Mouse (Mus musculus) limb, embryonic 10.5 days (tissue): Measurements from ENCODE around the gene Creb3. TPM values are rescaled to one million over a fixed set of nuclear protein-coding genes. Genes with fewer than 3 reads are reported as not detected.
"Not testable (repeated sequence)": the region's sequence is repeated elsewhere in the genome, so short reads cannot be mapped to it uniquely, and the experiment has no call there.

Experiments
- DNase-seq: peaks from one replicate; pipeline ENCODE4 v3.0.0-alpha.2; 2017; ENCODE audit warnings: low spot score
- H3K27ac ChIP-seq: fragments of 300-500 bp; sonication (generic); 2 replicates; pipeline ENCODE4 v1.5.1; 2016; ENCODE audit warnings: mild to moderate bottlenecking
- H3K27me3 ChIP-seq: fragments of 300-500 bp; sonication (generic); 2 replicates; pipeline ENCODE4 v1.6.1; 2016; ENCODE audit warnings: low read depth, mild to moderate bottlenecking; ENCODE audit not compliant: poor library complexity, severe bottlenecking
- H3K36me3 ChIP-seq: fragments of 300-500 bp; sonication (generic); 2 replicates; pipeline ENCODE4 v1.6.1; 2016; ENCODE audit warnings: mild to moderate bottlenecking, moderate library complexity
- H3K4me1 ChIP-seq: fragments of 300-500 bp; sonication (generic); 2 replicates; pipeline ENCODE4 v1.6.1; 2016
- H3K4me3 ChIP-seq: fragments of 300-500 bp; sonication (generic); 2 replicates; pipeline ENCODE4 v1.5.1; 2016; ENCODE audit warnings: mild to moderate bottlenecking, moderate library complexity
- H3K9me3 ChIP-seq: fragments of 300-500 bp; sonication (generic); replicated peaks from 2 replicates; pipeline ENCODE4 v1.6.1; 2016; ENCODE audit warnings: mild to moderate bottlenecking
- WGBS: fragments of 180-500 bp; shearing (Covaris S2); methylation state at CpG from one replicate; pipeline ENCODE4 v1.1.7; 2016; 5-methylcytosine and 5-hydroxymethylcytosine counted together
- polyA plus RNA-seq: library from polyadenylated mRNA; unstranded; fragments of >200 nt; fragmentation: Nextera tagmentation; extraction: Ambion mirVana; gene quantifications from 2 replicates; pipeline ENCODE4 v1.2.1, GENCODE M21; 2016

The Creb3 gene
- polyA plus RNA-seq, 1 experiment from 2014 or later: 40.5 TPM

GRCm38 (mm10) chr4:43596597-43596996, 34.5 kb downstream of the Creb3 start:
- not testable (repeated sequence) for H3K9me3 ChIP-seq, DNase-seq
- WGBS: 79% methylated on average over 2 of the region's 2 CpGs

DNA sequence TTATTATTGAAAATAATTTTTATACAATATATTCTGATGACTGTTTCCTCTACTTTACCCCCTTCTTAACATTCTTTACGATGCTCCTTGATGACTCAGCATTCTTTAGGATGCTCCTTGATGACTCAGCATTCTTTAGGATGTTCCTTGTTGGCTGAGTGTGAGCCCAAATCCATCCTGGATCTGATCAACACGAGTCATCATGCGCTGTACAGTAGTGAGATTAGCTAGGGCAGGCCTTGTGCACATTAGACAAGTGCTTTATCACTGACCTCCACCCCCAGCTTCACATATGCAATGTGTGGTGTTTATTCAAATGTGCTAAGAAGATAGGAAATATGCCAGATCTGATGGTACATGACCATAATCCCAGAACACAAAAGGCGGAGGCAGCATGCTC, 36.1 kb downstream of the Creb3 start:
- no peaks in the 10 kb centered on the region for H3K36me3 ChIP-seq
- WGBS: 89% methylated on average over 4 of the region's 4 CpGs
- no peaks in the 10 kb centered on the region for H3K27me3 ChIP-seq
- H3K4me3 ChIP-seq: no peak overlapping the region
- no peaks in the 10 kb centered on the region for H3K9me3 ChIP-seq
- DNase-seq: no peak
- peaks cover 7% of the 10 kb centered on the region; the same call in 1 of the 2 replicates for H3K4me1 ChIP-seq
- H3K27ac ChIP-seq: no peak overlapping the region

More at GRCm38 (mm10) chr4:43596597-43596996, 34.5 kb downstream of the Creb3 start:
- H3K4me3 ChIP-seq, H3K27ac ChIP-seq, H3K27me3 ChIP-seq, H3K4me1 ChIP-seq, H3K36me3 ChIP-seq: not testable (repeated sequence)

GRCm38 (mm10) chr4:43598650-43599380, 36.7 kb downstream of the Creb3 start:
- 86% methylated on average over 7 of the region's 7 CpGs for WGBS
- no peaks in the 10 kb centered on the region for H3K27me3 ChIP-seq
- H3K4me1 ChIP-seq: peaks cover 1% of the 10 kb centered on the region; the same call in 1 of the 2 replicates

GRCm38 (mm10) chr4:43600195-43600934, 38.2 kb downstream of the Creb3 start:
- H3K27me3 ChIP-seq: no peaks in the 10 kb centered on the region
- no peaks in the 10 kb centered on the region for H3K36me3 ChIP-seq
- no peaks in the 10 kb centered on the region for H3K9me3 ChIP-seq
- H3K27ac ChIP-seq: no peak overlapping the region
- no peak for DNase-seq
- 86% methylated on average over 9 of the region's 9 CpGs for WGBS
- no peak overlapping the region for H3K4me3 ChIP-seq
- H3K4me1 ChIP-seq: no peaks in the 10 kb centered on the region

More at GRCm38 (mm10) chr4:43598650-43599380, 36.7 kb downstream of the Creb3 start:
- no peak overlapping the region for H3K4me3 ChIP-seq
- DNase-seq: no peak
- H3K27ac ChIP-seq: no peak overlapping the region
- H3K9me3 ChIP-seq: no peaks in the 10 kb centered on the region
- no peaks in the 10 kb centered on the region for H3K36me3 ChIP-seq

DNA sequence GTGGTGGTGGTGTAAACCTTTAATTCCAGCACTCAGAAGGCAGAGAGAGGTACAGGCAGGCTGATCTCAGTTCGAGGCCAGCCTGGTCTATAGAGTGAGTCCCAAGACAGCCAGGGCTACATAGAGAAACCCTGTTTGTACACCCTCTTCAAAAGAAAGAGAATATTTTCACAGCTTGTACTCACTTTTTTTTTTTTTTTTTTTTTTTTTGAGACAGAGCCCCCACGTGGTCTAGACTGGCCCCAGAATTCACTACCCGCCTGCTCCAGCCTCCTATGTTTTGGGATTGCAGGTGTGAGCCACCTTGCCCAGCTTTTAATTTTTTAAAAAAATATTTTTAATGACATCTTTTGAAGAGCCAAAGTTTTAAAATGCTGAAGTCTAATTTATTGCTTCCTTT, 42.0 kb downstream of the Creb3 start:
- 78% methylated on average over 3 of the region's 3 CpGs for WGBS
- H3K4me1 ChIP-seq: no peaks in the 10 kb centered on the region

GRCm38 (mm10) chr4:43604751-43605685, 42.9 kb downstream of the Creb3 start:
- Histone ChIP-seq H3K4me1 (no peaks in the 10 kb centered on the region), H3K27me3 (no peaks in the 10 kb centered on the region), H3K9me3 (no peaks in the 10 kb centered on the region), H3K4me3 (no peak overlapping the region), H3K36me3 (no peaks in the 10 kb centered on the region), H3K27ac (no peak overlapping the region)
- no peak for DNase-seq
- 77% methylated on average over 9 of the region's 9 CpGs for WGBS

More for the DNA sequence above, 42.0 kb downstream of the Creb3 start:
- DNase-seq: no peak
- no peaks in the 10 kb centered on the region for H3K9me3 ChIP-seq
- H3K27ac ChIP-seq: no peak overlapping the region
- H3K4me3 ChIP-seq: no peak overlapping the region
- no peaks in the 10 kb centered on the region for H3K36me3 ChIP-seq
- no peaks in the 10 kb centered on the region for H3K27me3 ChIP-seq

- H3K27ac ChIP-seq: no peak overlapping the region
- no peaks in the 10 kb centered on the region for H3K4me1 ChIP-seq
- H3K9me3 ChIP-seq: no peaks in the 10 kb centered on the region
- 82% methylated on average over 10 of the region's 10 CpGs for WGBS
- H3K27me3 ChIP-seq: no peaks in the 10 kb centered on the region
- H3K36me3 ChIP-seq: no peaks in the 10 kb centered on the region
- H3K4me3 ChIP-seq: no peak overlapping the region
- DNase-seq: no peak
These were observed 50.4 kb downstream of the Creb3 start for GRCm38 (mm10) chr4:43612534-43612933.

DNA sequence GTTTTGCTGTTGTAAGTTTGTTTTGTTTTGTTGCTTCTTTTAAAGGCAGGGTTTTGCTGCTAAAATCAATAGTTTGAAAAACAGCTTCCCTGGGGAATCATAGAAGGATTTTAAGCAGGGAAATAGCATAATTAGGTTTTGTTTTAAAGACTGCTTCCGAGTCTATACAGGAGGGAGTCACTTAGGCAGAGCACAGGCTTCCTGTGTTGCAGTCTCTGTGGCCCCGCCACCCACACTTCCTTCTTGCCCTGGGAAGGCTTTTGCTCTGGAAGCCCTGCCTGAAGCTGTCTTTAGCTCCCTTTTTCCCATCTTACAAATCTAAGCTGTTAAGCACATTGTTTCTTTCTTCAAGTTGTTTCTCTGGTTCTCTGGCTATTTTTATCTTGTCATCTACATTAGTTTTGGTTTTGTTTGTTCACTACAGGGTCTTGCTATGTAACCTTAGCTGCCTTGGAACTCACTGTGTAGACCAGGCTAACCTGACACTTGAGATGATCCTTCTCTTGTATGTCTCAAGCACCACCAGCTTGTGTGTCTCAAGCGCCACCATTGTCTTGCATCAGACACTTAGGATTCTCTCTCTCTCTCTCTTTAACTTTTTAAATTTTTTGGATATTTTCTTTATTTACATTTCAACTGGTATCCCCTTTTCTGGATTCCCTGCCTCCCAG, 51.1 kb downstream of the Creb3 start:
- Histone ChIP-seq H3K36me3 (no peaks in the 10 kb centered on the region), H3K9me3 (no peaks in the 10 kb centered on the region), H3K27ac (no peak overlapping the region), H3K4me1 (no peaks in the 10 kb centered on the region), H3K27me3 (no peaks in the 10 kb centered on the region), H3K4me3 (no peak overlapping the region)
- WGBS: 69% methylated on average over 3 of the region's 3 CpGs
- no peak for DNase-seq

Other genes starting within 250 kb of the Creb3 start
- gene Rusc2, start 180.4 kb upstream of the Creb3 start, polyA plus RNA-seq: 3.4 and 5.8 TPM in 2 replicates
- 0.18 TPM in 1 of 2 replicates, not detected in the other for gene Fam166b, start 133.2 kb upstream of the Creb3 start, polyA plus RNA-seq
- gene Tesk1, start 120.4 kb upstream of the Creb3 start, polyA plus RNA-seq: 7.5 and 9.7 TPM in 2 replicates
- 2.0 and 2.3 TPM in 2 replicates for gene Cd72, start 107.7 kb upstream of the Creb3 start, polyA plus RNA-seq
- gene Sit1, start 78.6 kb upstream of the Creb3 start, polyA plus RNA-seq: not detected in 2 replicates
- 44.3 and 50.8 TPM in 2 replicates for gene Ccdc107, start 69.4 kb upstream of the Creb3 start, polyA plus RNA-seq
- gene Arhgef39, start 62.6 kb upstream of the Creb3 start, polyA plus RNA-seq: 45.1 and 49.8 TPM in 2 replicates
- gene Car9, start 55.4 kb upstream of the Creb3 start, polyA plus RNA-seq: 1.0 and 1.3 TPM in 2 replicates
- 45.4 and 60.0 TPM in 2 replicates for gene Tpm2, start 38.6 kb upstream of the Creb3 start, polyA plus RNA-seq
- 46.8 and 51.1 TPM in 2 replicates for gene Tln1, start 359 bp downstream of the Creb3 start, polyA plus RNA-seq
- 22.7 and 30.0 TPM in 2 replicates for gene Rgp1, start 16.4 kb downstream of the Creb3 start, polyA plus RNA-seq
- gene Gba2, start 16.5 kb downstream of the Creb3 start, polyA plus RNA-seq: 24.3 and 29.2 TPM in 2 replicates
- 0.44 TPM in 1 of 2 replicates, not detected in the other for gene Msmp, start 22.2 kb downstream of the Creb3 start, polyA plus RNA-seq
- 2.8 and 4.8 TPM in 2 replicates for gene Npr2, start 69.6 kb downstream of the Creb3 start, polyA plus RNA-seq
- 1.0 and 1.2 TPM in 2 replicates for gene Spag8, start 91.3 kb downstream of the Creb3 start, polyA plus RNA-seq
- 61.9 and 66.4 TPM in 2 replicates for gene Hint2, start 94.1 kb downstream of the Creb3 start, polyA plus RNA-seq
- 2.2 and 3.4 TPM in 2 replicates for gene Tmem8b, start 106.6 kb downstream of the Creb3 start, polyA plus RNA-seq
- gene Fam221b, start 106.8 kb downstream of the Creb3 start, polyA plus RNA-seq: 1.6 and 1.7 TPM in 2 replicates
- gene Olfr70, start 138.5 kb downstream of the Creb3 start, polyA plus RNA-seq: not detected in 2 replicates
- not detected in 2 replicates for gene Olfr71, start 147.9 kb downstream of the Creb3 start, polyA plus RNA-seq
- 0.35 and 0.40 TPM in 2 replicates for gene Hrct1, start 164.9 kb downstream of the Creb3 start, polyA plus RNA-seq
- 0.05 and 0.10 TPM in 2 replicates for gene Spaar, start 167.7 kb downstream of the Creb3 start, polyA plus RNA-seq
- not detected in 2 replicates for gene Olfr159, start 208.7 kb downstream of the Creb3 start, polyA plus RNA-seq